Mouse (Mus musculus) right cerebral cortex, adult 18-20 months (tissue): ENCODE results near the gene Cacna1a.

ENCODE experiments used
- DNase-seq: peaks from one replicate; pipeline ENCODE4 v3.0.0; 2022; ENCODE audit warnings: mixed read lengths

Gene Cacna1a

DNA sequence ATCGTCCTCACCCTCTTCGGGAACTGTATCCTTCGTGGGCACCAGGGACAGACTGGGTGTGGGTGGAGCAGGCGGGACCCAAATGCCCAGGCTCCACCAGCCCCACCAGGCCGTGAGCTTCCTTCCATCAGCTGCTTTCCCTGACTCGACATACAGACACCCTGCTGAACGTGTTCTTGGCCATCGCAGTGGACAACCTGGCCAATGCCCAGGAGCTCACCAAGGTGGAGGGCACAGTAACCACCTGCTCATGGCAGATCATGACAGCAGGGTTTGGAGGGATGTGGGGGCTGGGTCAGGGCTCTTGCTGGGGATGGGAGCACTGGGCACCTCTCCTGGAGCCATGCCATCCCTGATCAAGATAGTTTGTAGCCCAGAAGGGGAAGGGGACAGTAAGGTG lies 164.9 kb downstream of the Cacna1a start:
- no peak for DNase-seq

DNA sequence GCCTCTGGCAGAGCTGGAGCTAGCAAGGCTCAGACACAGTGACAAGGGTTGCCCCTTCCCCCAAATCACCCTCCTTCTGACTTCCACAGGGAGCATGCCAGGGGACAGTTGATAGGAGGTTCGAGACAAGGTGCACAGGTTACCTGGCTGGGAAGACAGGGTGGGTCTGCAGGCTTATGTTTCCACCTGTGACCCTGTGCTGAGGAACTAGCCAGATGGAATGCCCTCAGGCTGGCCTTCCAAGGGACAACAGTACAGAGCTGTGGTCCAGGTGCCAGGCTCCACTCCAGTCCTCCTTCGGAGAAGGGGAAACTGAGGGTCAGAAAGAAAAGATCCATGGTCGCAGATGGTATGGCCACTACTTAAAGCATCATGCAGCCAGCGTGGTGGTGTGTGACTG lies 165.4 kb downstream of the Cacna1a start:
- DNase-seq: no peak

- DNase-seq: peak; percentile 78
Observed at GRCm38 (mm10) chr8:84554301-84555027, 166.2 kb downstream of the Cacna1a start.

DNA sequence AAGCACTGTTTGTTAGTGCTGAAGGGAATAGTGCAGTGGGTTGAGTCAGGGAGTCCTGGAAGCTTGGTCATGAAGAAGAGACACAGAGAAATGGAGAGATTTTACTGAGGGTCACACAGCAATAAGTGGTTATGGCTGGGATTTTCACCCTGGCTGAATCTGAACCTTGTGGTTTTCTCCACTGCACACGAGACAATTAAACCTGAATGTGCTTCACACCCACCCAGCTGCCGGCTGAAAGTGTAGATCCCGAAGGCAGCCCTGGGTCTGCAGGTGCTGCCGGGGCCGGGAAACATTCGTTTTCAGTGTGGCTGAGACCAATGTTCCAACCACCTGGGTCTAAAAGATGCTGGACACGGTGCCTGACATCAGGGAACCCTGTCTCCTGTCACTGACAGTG lies 167.0 kb downstream of the Cacna1a start:
- DNase-seq: no peak

- no peak for DNase-seq
Observed at GRCm38 (mm10) chr8:84557936-84558335, 169.7 kb downstream of the Cacna1a start.

DNA sequence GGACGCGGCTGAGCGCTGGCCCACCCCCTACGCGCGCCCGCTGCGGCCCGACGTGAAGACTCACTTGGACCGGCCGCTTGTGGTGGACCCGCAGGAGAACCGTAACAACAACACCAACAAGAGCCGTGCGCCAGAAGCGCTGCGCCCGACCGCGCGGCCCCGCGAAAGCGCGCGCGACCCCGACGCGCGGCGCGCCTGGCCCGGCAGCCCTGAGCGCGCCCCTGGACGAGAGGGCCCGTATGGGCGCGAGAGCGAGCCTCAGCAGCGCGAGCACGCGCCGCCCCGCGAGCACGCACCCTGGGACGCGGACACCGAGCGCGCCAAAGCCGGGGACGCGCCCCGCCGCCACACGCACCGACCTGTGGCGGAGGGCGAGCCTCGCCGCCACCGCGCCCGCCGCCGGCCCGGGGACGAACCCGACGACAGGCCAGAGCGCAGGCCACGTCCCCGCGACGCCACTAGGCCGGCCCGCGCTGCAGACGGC lies 170.9 kb downstream of the Cacna1a start:
- peak; percentile 43 for DNase-seq

DNA sequence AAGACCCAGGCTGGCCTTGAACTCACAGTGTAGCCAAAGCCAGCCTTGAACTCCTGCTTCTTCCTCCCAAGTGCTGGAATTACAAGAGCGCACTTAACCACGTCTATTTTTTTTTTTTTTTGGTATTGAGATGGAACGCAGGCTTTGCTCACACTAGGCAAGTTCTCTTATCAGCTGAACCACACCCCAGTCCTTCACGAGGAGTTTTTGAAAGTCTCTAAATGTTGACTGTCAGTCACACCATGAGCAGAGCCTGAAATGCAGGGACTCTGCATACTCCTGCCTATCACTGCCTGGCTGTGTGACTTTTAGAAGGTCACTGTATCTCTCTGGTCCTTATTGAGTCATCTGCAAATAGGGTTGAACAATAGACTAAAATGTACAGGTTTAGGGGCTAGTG lies 173.5 kb downstream of the Cacna1a start:
- no peak for DNase-seq

DNA sequence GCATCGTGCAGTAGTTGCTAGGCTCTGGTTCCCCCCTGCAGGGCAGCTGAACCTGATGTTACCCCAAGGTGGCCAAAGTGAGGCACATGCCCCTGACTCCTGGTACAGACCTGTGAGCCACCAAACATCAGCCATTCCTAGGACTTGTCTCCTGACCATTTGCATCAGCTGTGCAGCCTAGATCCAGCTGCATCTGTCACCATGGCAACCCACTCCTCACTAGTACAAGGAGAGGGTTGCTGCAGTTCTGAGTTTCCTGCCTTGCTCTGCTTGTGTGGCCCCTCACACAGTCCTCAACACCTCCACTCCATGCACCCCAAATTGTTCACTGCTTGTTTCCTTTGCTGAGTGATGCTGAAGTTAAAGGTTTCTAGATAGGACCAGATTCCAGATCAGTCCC lies 175.8 kb downstream of the Cacna1a start:
- no peak for DNase-seq

GRCm38 (mm10) chr8:84565577-84566360 lies 177.5 kb downstream of the Cacna1a start:
- no peak for DNase-seq

DNA sequence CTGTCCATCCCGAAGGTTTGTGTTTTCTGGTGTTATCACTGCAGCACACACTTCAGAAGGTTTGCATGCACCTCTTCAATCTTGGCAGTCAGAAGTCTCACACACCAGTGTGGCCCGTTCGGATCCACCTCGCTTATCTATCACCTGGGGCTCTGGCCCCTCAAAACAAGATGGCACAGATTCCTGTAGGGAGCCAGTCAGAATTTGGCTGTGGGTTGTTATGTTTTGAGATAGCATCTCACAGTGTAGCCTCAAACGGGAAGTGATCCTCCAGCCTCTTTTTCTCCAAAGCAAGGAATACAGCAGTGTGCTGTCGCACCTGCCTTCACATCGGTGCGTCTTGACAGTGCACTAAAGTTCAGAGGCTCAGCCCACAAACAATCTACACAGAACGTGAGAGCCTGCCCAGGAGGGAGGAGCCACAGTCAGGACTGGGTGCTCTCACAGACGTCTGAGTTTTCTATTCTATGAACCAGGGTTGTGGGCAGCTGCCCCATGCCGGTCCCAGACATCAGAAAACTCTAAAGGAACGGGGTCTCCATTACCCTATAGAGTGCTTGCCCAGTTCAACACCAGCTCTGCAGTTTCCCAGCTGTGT lies 178.7 kb downstream of the Cacna1a start:
- DNase-seq: no peak

- no peak for DNase-seq
Observed at GRCm38 (mm10) chr8:84567541-84567940, 179.3 kb downstream of the Cacna1a start.

GRCm38 (mm10) chr8:84568737-84569136 lies 180.5 kb downstream of the Cacna1a start:
- DNase-seq: no peak

- DNase-seq: no peak
Observed at GRCm38 (mm10) chr8:84569921-84570673, 181.9 kb downstream of the Cacna1a start.

- no peak for DNase-seq
Observed at GRCm38 (mm10) chr8:84577432-84577831, 189.2 kb downstream of the Cacna1a start.

- no peak for DNase-seq
Observed at GRCm38 (mm10) chr8:84579595-84579994, 191.4 kb downstream of the Cacna1a start.

DNA sequence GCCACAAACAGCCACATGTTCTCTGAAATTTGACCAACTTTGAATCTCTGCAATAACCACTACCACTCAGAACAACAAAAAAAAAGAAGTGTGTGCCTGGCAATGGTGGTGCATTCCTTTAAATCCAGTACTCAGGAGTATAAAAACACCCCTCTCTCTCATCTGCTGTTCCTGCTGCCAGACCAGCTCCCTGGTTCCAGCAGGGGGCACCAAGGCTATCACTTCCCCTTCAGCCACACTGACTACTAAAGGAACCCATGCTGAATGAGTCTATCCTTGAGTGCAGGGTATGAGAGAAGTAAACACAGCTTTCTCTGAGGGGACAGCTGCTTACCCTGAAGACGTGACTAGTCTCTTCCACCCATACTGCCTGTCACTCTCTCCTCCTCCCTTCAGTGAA lies 197.1 kb downstream of the Cacna1a start:
- no peak for DNase-seq

- no peak for DNase-seq
Observed at GRCm38 (mm10) chr8:84586221-84586620, 198.0 kb downstream of the Cacna1a start.

- DNase-seq: no peak
Observed at GRCm38 (mm10) chr8:84588498-84588897, 200.3 kb downstream of the Cacna1a start.

DNA sequence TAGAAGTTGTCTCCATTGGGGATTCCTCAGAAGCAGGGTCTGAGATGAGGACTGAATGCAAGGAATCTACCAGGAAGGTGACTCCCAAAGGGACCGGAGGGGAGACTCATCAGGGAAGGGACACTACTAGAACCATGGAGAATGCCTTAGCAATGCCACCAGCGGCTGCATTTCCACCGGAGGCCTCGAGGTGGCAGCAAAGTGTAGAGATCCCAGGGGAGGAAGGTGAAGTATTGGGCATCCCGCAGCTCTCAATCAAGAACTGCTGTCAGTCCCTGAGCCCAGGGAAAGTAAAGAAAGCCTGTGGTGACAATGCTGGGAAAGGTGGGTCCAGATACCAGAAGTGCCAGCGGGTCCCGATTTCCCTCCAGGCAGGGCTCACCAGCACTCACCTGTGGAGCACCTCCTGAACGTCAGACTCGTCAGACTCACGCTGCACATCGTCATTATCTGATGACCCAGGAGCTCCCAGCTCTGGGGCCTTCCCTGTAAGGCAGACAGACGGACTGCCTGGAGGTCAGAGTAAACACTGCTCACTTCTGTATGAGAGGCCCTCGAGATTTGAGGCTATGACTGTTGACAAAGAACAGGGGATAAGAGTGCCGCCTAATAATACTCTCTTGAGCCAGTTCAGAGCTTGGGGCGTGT lies 203.9 kb downstream of the Cacna1a start:
- DNase-seq: peak; percentile 72

GRCm38 (mm10) chr8:84593143-84593542 lies 204.9 kb downstream of the Cacna1a start:
- DNase-seq: no peak

GRCm38 (mm10) chr8:84594099-84594780 lies 206.0 kb downstream of the Cacna1a start:
- peak; percentile 51 for DNase-seq

- no peak for DNase-seq
Observed at GRCm38 (mm10) chr8:84595648-84596047, 207.4 kb downstream of the Cacna1a start.
